ENCODE assay signal across 14 mouse cellular contexts in genomic region chr17:31902630-31903198, GRCm38 (mm10). TPM values are rescaled to one million over a fixed set of nuclear protein-coding genes. Genes with fewer than 3 reads are reported as not detected.
DNase-seq lines count a peak whose midpoint lies in the region; ATAC-seq and TF ChIP-seq lines count a peak whose summit lies in the region.
"Had no signal": no experiment of that assay in that cellular context is flagged by ENCODE, and none has a peak within 500 bp of the region (broad histone marks: within the 10 kb centered on the region; RNA-seq: fewer than 3 reads in every experiment).

No protein-coding gene starts in this region.

- H3K4me2 ChIP-seq in heart, embryonic 12.5 days = no peak overlapping the region; the same call in 1 of the 2 replicates
- H3K4me2 ChIP-seq in lung, postnatal 0 days (replicated peaks; ENCODE audit: low read depth, low read length) = no peak overlapping the region
- H3K4me2 ChIP-seq: embryonic facial prominence, embryonic 12.5 days; forebrain, embryonic 12.5 days; midbrain, embryonic 15.5 days had no signal

- no peak for TF ChIP-seq CTCF in lung, postnatal 0 days (IDR thresholded peaks at IDR 0.05)

- no peak for TF ChIP-seq EP300 in lung, postnatal 0 days (IDR thresholded peaks at IDR 0.05)

- H3K27me3 ChIP-seq in heart, embryonic 10.5 days (ENCODE audit: insufficient read depth, poor library complexity, severe bottlenecking) = no peaks in the 10 kb centered on the region
- no peaks in the 10 kb centered on the region for H3K27me3 ChIP-seq in heart, embryonic 12.5 days (replicated peaks)
- no peaks in the 10 kb centered on the region for H3K27me3 ChIP-seq in lung, postnatal 0 days (replicated peaks; ENCODE audit: insufficient read depth, low read length)
- H3K27me3 ChIP-seq: embryonic facial prominence, embryonic 12.5 days; forebrain, embryonic 12.5 days; liver, embryonic 13.5 days; midbrain, embryonic 15.5 days had no signal

- H3K9ac ChIP-seq in heart, embryonic 12.5 days = no peak overlapping the region
- no peak overlapping the region for H3K9ac ChIP-seq in lung, postnatal 0 days (replicated peaks; ENCODE audit: low read depth)
- H3K9ac ChIP-seq: embryonic facial prominence, embryonic 12.5 days; forebrain, embryonic 12.5 days; liver, embryonic 13.5 days; midbrain, embryonic 15.5 days had no signal

- no peaks in the 10 kb centered on the region for H3K36me3 ChIP-seq in heart, embryonic 10.5 days
- H3K36me3 ChIP-seq in heart, embryonic 12.5 days = no peaks in the 10 kb centered on the region
- no peaks in the 10 kb centered on the region for H3K36me3 ChIP-seq in lung, postnatal 0 days (ENCODE audit: insufficient read depth, low read length)
- H3K36me3 ChIP-seq: embryonic facial prominence, embryonic 12.5 days; forebrain, embryonic 12.5 days; liver, embryonic 13.5 days; midbrain, embryonic 15.5 days had no signal

- DNase-seq in heart, embryonic 10.5 days (ENCODE audit: low spot score) = no peak
- DNase-seq in lung, adult 18-20 months = peak; percentile 41 to 46
- no peak for DNase-seq in lung, postnatal 25 days (ENCODE audit: low spot score)
- peak; percentile 18 for DNase-seq in urinary bladder, adult 2 months (ENCODE audit: low spot score)
- DNase-seq in urinary bladder, adult 18-20 months (ENCODE audit: low spot score in 2 of 2) = no peak
- no peak for DNase-seq in lung, postnatal 0 days (ENCODE audit: low spot score)
- DNase-seq in cerebellum, adult 18-20 months = no peak
- DNase-seq: adrenal gland, postnatal 36 days; liver, embryonic 13.5 days; thymus, adult 2 months had no signal

- H3K4me3 ChIP-seq in heart, embryonic 10.5 days = no peak overlapping the region
- H3K4me3 ChIP-seq in heart, embryonic 12.5 days = no peak overlapping the region
- H3K4me3 ChIP-seq in lung, postnatal 0 days (ENCODE audit: low read depth, low read length) = no peak overlapping the region
- H3K4me3 ChIP-seq: embryonic facial prominence, embryonic 12.5 days; forebrain, embryonic 12.5 days; liver, embryonic 13.5 days; midbrain, embryonic 15.5 days had no signal

- peaks cover 42% of the 10 kb centered on the region for H3K4me1 ChIP-seq in heart, embryonic 10.5 days
- peaks cover 33% of the 10 kb centered on the region for H3K4me1 ChIP-seq in heart, embryonic 12.5 days (replicated peaks)
- peaks cover 11% of the 10 kb centered on the region for H3K4me1 ChIP-seq in lung, postnatal 0 days (ENCODE audit: insufficient read depth, low read depth, low read length)
- H3K4me1 ChIP-seq: embryonic facial prominence, embryonic 12.5 days; forebrain, embryonic 12.5 days; midbrain, embryonic 15.5 days had no signal

- WGBS in heart, embryonic 10.5 days = 63% methylated on average over 3 of the region's 3 CpGs
- 80% methylated on average over 3 of the region's 3 CpGs for WGBS in heart, embryonic 12.5 days
- 70% methylated on average over 3 of the region's 3 CpGs for WGBS in lung, postnatal 0 days

- H3K9me3 ChIP-seq in heart, embryonic 10.5 days = no peaks in the 10 kb centered on the region
- no peaks in the 10 kb centered on the region for H3K9me3 ChIP-seq in heart, embryonic 12.5 days (replicated peaks)
- no peaks in the 10 kb centered on the region for H3K9me3 ChIP-seq in lung, postnatal 0 days (ENCODE audit: low read length)
- H3K9me3 ChIP-seq: embryonic facial prominence, embryonic 12.5 days; forebrain, embryonic 12.5 days; liver, embryonic 13.5 days; midbrain, embryonic 15.5 days had no signal

- no peak for ATAC-seq in heart, embryonic 12.5 days (ENCODE audit: insufficient number of reproducible peaks, low FRiP score)
- no peak for ATAC-seq in lung, postnatal 0 days
- ATAC-seq: midbrain, embryonic 15.5 days had no signal

- peak overlapping the region; percentile 74 for H3K27ac ChIP-seq in heart, embryonic 10.5 days
- H3K27ac ChIP-seq in heart, embryonic 12.5 days (ENCODE audit: poor library complexity, severe bottlenecking) = no peak overlapping the region
- H3K27ac ChIP-seq in lung, postnatal 0 days (ENCODE audit: low read length) = peak overlapping the region; percentile 88
- H3K27ac ChIP-seq: embryonic facial prominence, embryonic 12.5 days; forebrain, embryonic 12.5 days; midbrain, embryonic 15.5 days had no signal

RNA-seq across cellular contexts. Expression of gene Sik1, which starts 47.1 kb away (rescaled TPM):
- polyA plus RNA-seq in heart, embryonic 10.5 days (2016; fragmentation: Nextera tagmentation; extraction: Ambion mirVana) = 20.9 and 22.0 TPM in 2 replicates
- 23.3 and 24.3 TPM in 2 replicates for polyA plus RNA-seq in heart, embryonic 12.5 days (2016; fragmentation: Nextera tagmentation; extraction: Ambion mirVana)
- 32.3 and 34.9 TPM in 2 replicates for polyA plus RNA-seq in urinary bladder, adult 2 months (2012; rRNA removed)
- 29.5 and 35.9 TPM in 2 replicates for polyA plus RNA-seq in lung, postnatal 0 days (2015; fragmentation: Nextera tagmentation; extraction: Ambion mirVana)

Comparison
In these comparisons a context has a peak if more than half of its experiments do, and no peak if none do; other contexts are left out.
1. DNase-seq: peak in lung, adult 18-20 months (2 of 2) and urinary bladder, adult 2 months (single experiment); none in heart, embryonic 10.5 days (single experiment), lung, postnatal 25 days (single experiment), urinary bladder, adult 18-20 months (0 of 2), lung, postnatal 0 days (single experiment) and cerebellum, adult 18-20 months (0 of 2).